29 mouse cellular contexts compared by ENCODE assay signal in the genomic region with DNA sequence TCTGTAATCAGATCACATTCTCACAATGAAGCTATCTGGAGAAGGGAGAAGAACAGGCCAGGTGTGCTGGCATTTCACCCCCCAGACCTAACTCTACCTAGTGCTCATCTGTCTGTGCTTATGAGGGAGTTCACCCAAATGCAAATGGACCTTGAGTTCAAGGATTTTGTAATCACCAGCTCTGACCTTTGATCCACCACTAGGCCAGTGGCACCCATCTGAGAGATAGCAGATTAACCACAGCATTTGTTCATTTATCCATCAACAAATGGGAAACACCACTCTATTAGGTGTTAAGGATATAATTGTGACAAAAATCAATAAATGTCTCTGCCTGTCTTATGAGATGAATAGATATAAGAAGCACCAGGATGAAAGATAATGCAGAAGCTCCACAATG.
DNase-seq lines count a peak whose midpoint lies in the region; ATAC-seq and TF ChIP-seq lines count a peak whose summit lies in the region.
"Had no signal": no experiment of that assay in that cellular context is flagged by ENCODE, and none has a peak within 500 bp of the region (broad histone marks: within the 10 kb centered on the region; RNA-seq: fewer than 3 reads in every experiment).

No protein-coding gene starts in this region.

- no peak for TF ChIP-seq CTCF in kidney, adult 2 months (conservative IDR thresholded peaks at IDR 0.05; ENCODE audit: insufficient read depth, insufficient read length, low read depth, low read length)
- no peak for TF ChIP-seq CTCF in stomach, postnatal 0 days (IDR thresholded peaks at IDR 0.05; ENCODE audit: low read depth)
- no peak for TF ChIP-seq CTCF in liver, postnatal 0 days (IDR thresholded peaks at IDR 0.05; ENCODE audit: low read depth)

- no peak for TF ChIP-seq POLR2A in kidney, adult 2 months (IDR thresholded peaks at IDR 0.05; ENCODE audit: low read depth, low read length)

- no peaks in the 10 kb centered on the region for H3K36me3 ChIP-seq in kidney, adult 2 months (ENCODE audit: control insufficient read depth, insufficient read depth, low read length)
- no peaks in the 10 kb centered on the region for H3K36me3 ChIP-seq in liver, embryonic 12.5 days
- H3K36me3 ChIP-seq in liver, embryonic 11.5 days (ENCODE audit: control insufficient read depth, insufficient read depth, low read length): no peaks in the 10 kb centered on the region
- no peaks in the 10 kb centered on the region for H3K36me3 ChIP-seq in stomach, embryonic 16.5 days (ENCODE audit: control insufficient read depth, insufficient read depth, low read length)
- no peaks in the 10 kb centered on the region for H3K36me3 ChIP-seq in stomach, postnatal 0 days (ENCODE audit: control insufficient read depth, insufficient read depth, low read length)
- no peaks in the 10 kb centered on the region for H3K36me3 ChIP-seq in liver, postnatal 0 days (replicated peaks; ENCODE audit: insufficient read depth, low read length)
- H3K36me3 ChIP-seq: embryonic facial prominence, embryonic 12.5 days; embryonic facial prominence, embryonic 15.5 days; forebrain, embryonic 12.5 days; forebrain, embryonic 15.5 days; G1E; heart, embryonic 10.5 days; heart, embryonic 13.5 days; hindbrain, embryonic 12.5 days; hindbrain, embryonic 15.5 days had no signal

- H3K9me3 ChIP-seq in liver, embryonic 12.5 days (replicated peaks): no peaks in the 10 kb centered on the region
- H3K9me3 ChIP-seq in liver, embryonic 11.5 days (ENCODE audit: control insufficient read depth, low read length): no peaks in the 10 kb centered on the region
- H3K9me3 ChIP-seq in stomach, embryonic 16.5 days (replicated peaks; ENCODE audit: control insufficient read depth, low read length): no peaks in the 10 kb centered on the region
- no peaks in the 10 kb centered on the region for H3K9me3 ChIP-seq in stomach, postnatal 0 days (ENCODE audit: control insufficient read depth, low read length)
- H3K9me3 ChIP-seq in liver, postnatal 0 days (ENCODE audit: low read length): no peaks in the 10 kb centered on the region
- H3K9me3 ChIP-seq: embryonic facial prominence, embryonic 12.5 days; embryonic facial prominence, embryonic 15.5 days; forebrain, embryonic 12.5 days; forebrain, embryonic 15.5 days; G1E; heart, embryonic 10.5 days; heart, embryonic 13.5 days; hindbrain, embryonic 12.5 days; hindbrain, embryonic 15.5 days had no signal

- H3K27ac ChIP-seq in kidney, adult 2 months (ENCODE audit: insufficient read depth, low read depth, low read length): no peak overlapping the region
- no peak overlapping the region for H3K27ac ChIP-seq in liver, embryonic 12.5 days
- H3K27ac ChIP-seq in liver, embryonic 11.5 days (ENCODE audit: low read depth, low read length): no peak overlapping the region
- H3K27ac ChIP-seq in stomach, embryonic 16.5 days (ENCODE audit: low read length): peak overlapping the region; percentile 33; the same call in 1 of the 2 replicates
- H3K27ac ChIP-seq in stomach, postnatal 0 days (replicated peaks): no peak overlapping the region
- peak overlapping the region; percentile 44 for H3K27ac ChIP-seq in liver, postnatal 0 days (ENCODE audit: low read depth)
- H3K27ac ChIP-seq: embryonic facial prominence, embryonic 12.5 days; embryonic facial prominence, embryonic 15.5 days; forebrain, embryonic 12.5 days; forebrain, embryonic 15.5 days; heart, adult 2 months; heart, embryonic 10.5 days; heart, embryonic 13.5 days; hindbrain, embryonic 12.5 days; hindbrain, embryonic 15.5 days had no signal

- H3K4me3 ChIP-seq in kidney, adult 2 months (ENCODE audit: insufficient read depth, low read depth, low read length): no peak overlapping the region
- H3K4me3 ChIP-seq in liver, embryonic 12.5 days: no peak overlapping the region
- no peak overlapping the region for H3K4me3 ChIP-seq in liver, embryonic 11.5 days (ENCODE audit: low read depth, low read length)
- H3K4me3 ChIP-seq in stomach, embryonic 16.5 days (replicated peaks; ENCODE audit: low read length): no peak overlapping the region
- no peak overlapping the region for H3K4me3 ChIP-seq in stomach, postnatal 0 days (ENCODE audit: low read depth, low read length)
- no peak overlapping the region for H3K4me3 ChIP-seq in liver, postnatal 0 days (ENCODE audit: low read depth, low read length)
- H3K4me3 ChIP-seq: embryonic facial prominence, embryonic 12.5 days; embryonic facial prominence, embryonic 15.5 days; forebrain, embryonic 12.5 days; forebrain, embryonic 15.5 days; heart, adult 2 months; heart, embryonic 10.5 days; heart, embryonic 13.5 days; hindbrain, embryonic 12.5 days; hindbrain, embryonic 15.5 days had no signal

- TF ChIP-seq EP300 in stomach, postnatal 0 days (optimal IDR thresholded peaks at IDR 0.05): no peak
- TF ChIP-seq EP300 in liver, postnatal 0 days (IDR thresholded peaks at IDR 0.05; ENCODE audit: low read depth): no peak

- H3K27me3 ChIP-seq in kidney, adult 2 months (replicated peaks; ENCODE audit: control insufficient read depth, insufficient read depth, low read length): no peaks in the 10 kb centered on the region
- no peaks in the 10 kb centered on the region for H3K27me3 ChIP-seq in liver, embryonic 12.5 days (replicated peaks)
- no peaks in the 10 kb centered on the region for H3K27me3 ChIP-seq in liver, embryonic 11.5 days (replicated peaks; ENCODE audit: control insufficient read depth, insufficient read depth, low read length)
- no peaks in the 10 kb centered on the region for H3K27me3 ChIP-seq in stomach, embryonic 16.5 days (ENCODE audit: control insufficient read depth, insufficient read depth, low read length)
- no peaks in the 10 kb centered on the region for H3K27me3 ChIP-seq in stomach, postnatal 0 days (ENCODE audit: control insufficient read depth, insufficient read depth, low read length)
- no peaks in the 10 kb centered on the region for H3K27me3 ChIP-seq in liver, postnatal 0 days (ENCODE audit: insufficient read depth, low read length)
- H3K27me3 ChIP-seq: CH12.LX; embryonic facial prominence, embryonic 12.5 days; embryonic facial prominence, embryonic 15.5 days; forebrain, embryonic 12.5 days; forebrain, embryonic 15.5 days; heart, embryonic 13.5 days; hindbrain, embryonic 12.5 days; hindbrain, embryonic 15.5 days had no signal

- 0 out of 2 replicates have a peak, but pooled peaks have one; percentile 20 for ATAC-seq in liver, embryonic 12.5 days
- ATAC-seq in liver, embryonic 11.5 days (replicated peaks; ENCODE audit: low FRiP score): no peak
- ATAC-seq in stomach, embryonic 16.5 days (ENCODE audit: insufficient read depth, low FRiP score): no peak
- no peak for ATAC-seq in stomach, postnatal 0 days (ENCODE audit: low FRiP score, low TSS enrichment)
- ATAC-seq in liver, postnatal 0 days: peak; percentile 54
- ATAC-seq in megakaryocyte, adult 5-6 weeks (ENCODE audit: poor library complexity, severe bottlenecking): no peak
- ATAC-seq: forebrain, embryonic 15.5 days; Patski had no signal

- H3K4me2 ChIP-seq in liver, embryonic 12.5 days: no peak overlapping the region
- no peak overlapping the region for H3K4me2 ChIP-seq in liver, embryonic 11.5 days
- H3K4me2 ChIP-seq in stomach, embryonic 16.5 days (ENCODE audit: low read depth, low read length): no peak overlapping the region
- no peak overlapping the region for H3K4me2 ChIP-seq in stomach, postnatal 0 days (replicated peaks; ENCODE audit: low read depth)
- no peak overlapping the region for H3K4me2 ChIP-seq in liver, postnatal 0 days (ENCODE audit: low read depth, low read length)
- H3K4me2 ChIP-seq: embryonic facial prominence, embryonic 12.5 days; embryonic facial prominence, embryonic 15.5 days; forebrain, embryonic 12.5 days; forebrain, embryonic 15.5 days; heart, embryonic 13.5 days; hindbrain, embryonic 12.5 days; hindbrain, embryonic 15.5 days had no signal

- peaks cover 5% of the 10 kb centered on the region; the same call in 1 of the 2 replicates for H3K4me1 ChIP-seq in kidney, adult 2 months (ENCODE audit: control insufficient read depth, insufficient read depth, low read length)
- H3K4me1 ChIP-seq in liver, embryonic 12.5 days: no peaks in the 10 kb centered on the region
- no peaks in the 10 kb centered on the region for H3K4me1 ChIP-seq in liver, embryonic 11.5 days (replicated peaks; ENCODE audit: control insufficient read depth, insufficient read depth, low read length)
- 0 out of 2 replicates have a peak, but pooled peaks cover 3% of the 10 kb centered on the region for H3K4me1 ChIP-seq in stomach, embryonic 16.5 days (ENCODE audit: control insufficient read depth, insufficient read depth, low read length)
- H3K4me1 ChIP-seq in stomach, postnatal 0 days (replicated peaks; ENCODE audit: control insufficient read depth, insufficient read depth): no peaks in the 10 kb centered on the region
- H3K4me1 ChIP-seq in liver, postnatal 0 days (ENCODE audit: insufficient read depth): no peaks in the 10 kb centered on the region
- H3K4me1 ChIP-seq: embryonic facial prominence, embryonic 12.5 days; embryonic facial prominence, embryonic 15.5 days; heart, embryonic 10.5 days; heart, embryonic 13.5 days; hindbrain, embryonic 15.5 days had no signal

- no peak overlapping the region for H3K9ac ChIP-seq in liver, embryonic 12.5 days
- H3K9ac ChIP-seq in liver, embryonic 11.5 days (ENCODE audit: low read depth, low read length): no peak overlapping the region
- no peak overlapping the region for H3K9ac ChIP-seq in stomach, embryonic 16.5 days (ENCODE audit: low read length)
- H3K9ac ChIP-seq in stomach, postnatal 0 days (ENCODE audit: low read length): no peak overlapping the region
- H3K9ac ChIP-seq in liver, postnatal 0 days (replicated peaks): no peak overlapping the region
- H3K9ac ChIP-seq: embryonic facial prominence, embryonic 12.5 days; embryonic facial prominence, embryonic 15.5 days; forebrain, embryonic 12.5 days; forebrain, embryonic 15.5 days; heart, embryonic 13.5 days; hindbrain, embryonic 12.5 days; hindbrain, embryonic 15.5 days had no signal

- peak; percentile 51 for DNase-seq in kidney, adult 2 months
- DNase-seq in kidney, postnatal 10 days: no peak
- DNase-seq in liver, embryonic 11.5 days (ENCODE audit: low spot score): no peak
- no peak for DNase-seq in stomach, postnatal 0 days (ENCODE audit: low spot score)
- DNase-seq in liver, postnatal 0 days: peak; percentile 18
- DNase-seq: adrenal gland, postnatal 10 days; adrenal gland, postnatal 36 days; B cell, adult 2 months; cerebellum, adult 2 months; cerebellum, adult 9-11 months; cerebellum, postnatal 25 days; gastrocnemius, postnatal 25 days; heart, adult 2 months; heart, postnatal 14 days; heart, postnatal 4 days had no signal

Comparison
In these comparisons a context has a peak if more than half of its experiments do, and no peak if none do; other contexts are left out.
1. DNase-seq: peak in kidney, adult 2 months (single experiment) and liver, postnatal 0 days (single experiment); none in kidney, postnatal 10 days (single experiment), liver, embryonic 11.5 days (single experiment) and stomach, postnatal 0 days (single experiment).
2. H3K27ac ChIP-seq: peak in stomach, embryonic 16.5 days (single experiment) and liver, postnatal 0 days (single experiment); none in kidney, adult 2 months (single experiment), liver, embryonic 12.5 days (single experiment), liver, embryonic 11.5 days (single experiment) and stomach, postnatal 0 days (single experiment).
3. ATAC-seq: peak in liver, embryonic 12.5 days (single experiment) and liver, postnatal 0 days (single experiment); none in liver, embryonic 11.5 days (single experiment), stomach, embryonic 16.5 days (single experiment), stomach, postnatal 0 days (single experiment) and megakaryocyte, adult 5-6 weeks (single experiment).